Comparison of ENCODE assay signal across 29 mouse cellular contexts in genomic region chr6:128381254-128381653, GRCm38 (mm10). TPM values are rescaled to one million over a fixed set of nuclear protein-coding genes. Genes with fewer than 3 reads are reported as not detected.
"Had no signal": no experiment of that assay in that cellular context is flagged by ENCODE, and none has a peak within 500 bp of the region (broad histone marks: within the 10 kb centered on the region; RNA-seq: fewer than 3 reads in every experiment).

No protein-coding gene starts in this region.

- H3K36me3 ChIP-seq: neural tube, embryonic 13.5 days had no signal

- H3K27me3 ChIP-seq: kidney, embryonic 15.5 days; limb, embryonic 12.5 days; limb, embryonic 15.5 days; neural tube, embryonic 13.5 days; stomach, embryonic 15.5 days had no signal

- ATAC-seq: liver, postnatal 0 days; lung, postnatal 0 days had no signal

- H3K9ac ChIP-seq: kidney, embryonic 15.5 days; limb, embryonic 12.5 days; limb, embryonic 15.5 days; liver, embryonic 14.5 days; liver, postnatal 0 days; lung, embryonic 14.5 days; neural tube, embryonic 13.5 days; stomach, embryonic 15.5 days had no signal

- H3K9me3 ChIP-seq: kidney, embryonic 15.5 days; limb, embryonic 12.5 days; limb, embryonic 15.5 days; neural tube, embryonic 13.5 days; stomach, embryonic 15.5 days had no signal

- H3K27ac ChIP-seq: kidney, embryonic 15.5 days; left cerebral cortex, adult 2 months; limb, embryonic 12.5 days; limb, embryonic 15.5 days; liver, embryonic 14.5 days; neural tube, embryonic 13.5 days; stomach, embryonic 15.5 days had no signal

- H3K4me2 ChIP-seq: kidney, embryonic 15.5 days; limb, embryonic 12.5 days; limb, embryonic 15.5 days; liver, embryonic 11.5 days; lung, embryonic 14.5 days; midbrain, embryonic 11.5 days; neural tube, embryonic 13.5 days; stomach, embryonic 15.5 days had no signal

- H3K4me1 ChIP-seq: kidney, embryonic 15.5 days; limb, embryonic 12.5 days; limb, embryonic 15.5 days; neural tube, embryonic 13.5 days; stomach, embryonic 15.5 days had no signal

- DNase-seq: kidney, adult 8-10 months; kidney, postnatal 10 days; kidney, postnatal 36 days; layer of hippocampus, postnatal 36 days; left cerebral cortex, postnatal 4 days; liver, postnatal 0 days; lung, embryonic 14.5 days; midbrain, embryonic 14.5 days; right cerebral cortex, postnatal 4 days; thymus, postnatal 25 days had no signal

- H3K4me3 ChIP-seq: kidney, embryonic 15.5 days; left cerebral cortex, adult 2 months; limb, embryonic 12.5 days; limb, embryonic 15.5 days; myocyte; neural tube, embryonic 13.5 days; stomach, embryonic 15.5 days had no signal

RNA-seq across cellular contexts. Expression of gene Gm44596, which starts 6.0 kb away (rescaled TPM):
- total RNA-seq: layer of hippocampus, adult 8-10 months; layer of hippocampus, postnatal 36 days; left cerebral cortex, adult 2 months; left cerebral cortex, postnatal 14 days; left cerebral cortex, postnatal 4 days; megakaryocyte-erythroid progenitor cell, adult 5-6 weeks; midbrain, postnatal 0 days; neutrophil, adult 5-6 weeks had no signal
- polyA plus RNA-seq: kidney, embryonic 15.5 days; limb, embryonic 12.5 days; limb, embryonic 15.5 days; liver, embryonic 11.5 days; liver, embryonic 14.5 days; liver, postnatal 0 days; lung, embryonic 14.5 days; lung, postnatal 0 days; macrophage; midbrain, embryonic 11.5 days; midbrain, embryonic 14.5 days; midbrain, postnatal 0 days; myocyte; neural tube, embryonic 13.5 days; stomach, embryonic 15.5 days; thymus, postnatal 0 days had no signal

RNA-seq across cellular contexts. Expression of gene Tex52, which starts 6.0 kb away (rescaled TPM):
- total RNA-seq: layer of hippocampus, postnatal 10 days; neutrophil, adult 5-6 weeks had no signal
- polyA plus RNA-seq: liver, embryonic 11.5 days; liver, postnatal 0 days; macrophage had no signal

RNA-seq across cellular contexts. Expression of gene Nrip2, which starts 17.8 kb away (rescaled TPM):
- total RNA-seq: megakaryocyte-erythroid progenitor cell, adult 5-6 weeks had no signal
- polyA plus RNA-seq: macrophage had no signal
